In genomic region chr7:128012136-128012780, GRCm38 (mm10) we compare ENCODE assay signal across 18 mouse cellular contexts. TPM values are rescaled to one million over a fixed set of nuclear protein-coding genes. Genes with fewer than 3 reads are reported as not detected.
"Had no signal": no experiment of that assay in that cellular context is flagged by ENCODE, and none has a peak within 500 bp of the region (broad histone marks: within the 10 kb centered on the region; RNA-seq: fewer than 3 reads in every experiment).

No protein-coding gene starts in this region.

- DNase-seq: kidney, adult 2 months; kidney, postnatal 25 days; liver; liver, embryonic 13.5 days; liver, postnatal 0 days; lung, postnatal 14 days had no signal

- H3K9me3 ChIP-seq: kidney, embryonic 15.5 days; limb, embryonic 12.5 days; liver, embryonic 13.5 days; lung, embryonic 15.5 days; midbrain, embryonic 13.5 days; neural tube, embryonic 12.5 days; stomach, embryonic 15.5 days had no signal

- H3K27me3 ChIP-seq: kidney, embryonic 15.5 days; liver, embryonic 13.5 days; lung, embryonic 15.5 days; midbrain, embryonic 13.5 days; stomach, embryonic 15.5 days had no signal

- H3K4me3 ChIP-seq: kidney, embryonic 15.5 days; limb, embryonic 12.5 days; liver, embryonic 13.5 days; lung, embryonic 15.5 days; megakaryocyte, embryonic 14.5 days; midbrain, embryonic 13.5 days; neural tube, embryonic 12.5 days; stomach, embryonic 15.5 days had no signal

- H3K27ac ChIP-seq: kidney, embryonic 15.5 days; limb, embryonic 12.5 days; liver, embryonic 13.5 days; lung, embryonic 15.5 days; macrophage; midbrain, embryonic 13.5 days; neural tube, embryonic 12.5 days; stomach, embryonic 15.5 days had no signal

- H3K9ac ChIP-seq: kidney, embryonic 15.5 days; limb, embryonic 12.5 days; liver, embryonic 13.5 days; liver, postnatal 0 days; lung, embryonic 15.5 days; midbrain, embryonic 13.5 days; neural tube, embryonic 12.5 days; stomach, embryonic 15.5 days had no signal

- H3K4me1 ChIP-seq: kidney, embryonic 15.5 days; limb, embryonic 12.5 days; liver, embryonic 13.5 days; midbrain, embryonic 13.5 days; neural tube, embryonic 12.5 days had no signal

- H3K4me2 ChIP-seq: kidney, embryonic 15.5 days; limb, embryonic 12.5 days; liver, embryonic 13.5 days; lung, embryonic 15.5 days; midbrain, embryonic 13.5 days; neural tube, embryonic 12.5 days; stomach, embryonic 15.5 days had no signal

- H3K36me3 ChIP-seq: kidney, embryonic 15.5 days; limb, embryonic 12.5 days; liver, embryonic 13.5 days; lung, embryonic 15.5 days; midbrain, embryonic 13.5 days; neural tube, embryonic 12.5 days; stomach, embryonic 15.5 days had no signal

- ATAC-seq: intestine, embryonic 16.5 days; liver, postnatal 0 days; midbrain, embryonic 13.5 days had no signal

RNA-seq across cellular contexts. Expression of gene Trim72, which starts 8.5 kb away (rescaled TPM):
- polyA plus RNA-seq: liver, embryonic 13.5 days; liver, postnatal 0 days; macrophage; midbrain, embryonic 13.5 days; midbrain, postnatal 0 days; neural tube, embryonic 12.5 days had no signal

RNA-seq across cellular contexts. Expression of gene Gm49368, which starts 50.2 kb away (rescaled TPM):
- total RNA-seq: left cerebral cortex, postnatal 36 days; midbrain, postnatal 0 days had no signal
- polyA plus RNA-seq: intestine, embryonic 16.5 days; kidney, adult 2 months; kidney, embryonic 15.5 days; limb, embryonic 12.5 days; liver, embryonic 13.5 days; lung, embryonic 15.5 days; midbrain, embryonic 13.5 days; midbrain, postnatal 0 days; neural tube, embryonic 12.5 days; stomach, embryonic 15.5 days; testis, adult 2 months had no signal
